Comparison of ENCODE assay signal across 16 mouse cellular contexts in the genomic region with DNA sequence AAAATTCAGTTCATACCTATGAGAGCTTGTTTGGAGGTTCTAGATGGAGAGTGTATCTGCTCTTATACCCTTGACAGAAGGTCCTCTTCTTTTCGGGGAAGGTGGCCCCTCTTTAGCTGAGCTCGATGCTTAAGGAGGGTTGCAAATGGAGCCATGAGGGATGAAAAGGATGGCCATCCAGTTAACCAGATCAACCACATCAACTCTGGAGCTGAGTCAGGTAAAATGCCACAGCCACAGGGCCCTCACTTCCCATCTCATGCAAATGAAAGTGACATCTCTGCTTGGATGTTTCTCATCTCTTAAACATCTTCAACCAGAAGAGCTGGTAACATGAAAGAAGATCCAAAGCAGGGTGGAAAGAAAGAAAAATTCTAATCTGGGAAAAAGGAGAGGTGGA.
"Had no signal": no experiment of that assay in that cellular context is flagged by ENCODE, and none has a peak within 500 bp of the region (broad histone marks: within the 10 kb centered on the region; RNA-seq: fewer than 3 reads in every experiment).

No protein-coding gene starts in this region.

- DNase-seq: retina, postnatal 1 day; right cerebral cortex, adult 18-20 months; right cerebral cortex, postnatal 14 days; right cerebral cortex, postnatal 25 days; right cerebral cortex, postnatal 4 days; spleen, adult 18-20 months; thymus, adult 18-20 months; thymus, adult 2 months; thymus, postnatal 14 days; thymus, postnatal 25 days; thymus, postnatal 36 days; thymus, postnatal 4 days had no signal

- H3K4me2 ChIP-seq: neural tube, embryonic 13.5 days; neural tube, embryonic 15.5 days; stomach, embryonic 15.5 days had no signal

- H3K4me1 ChIP-seq: neural tube, embryonic 13.5 days; neural tube, embryonic 15.5 days; stomach, embryonic 15.5 days had no signal

- H3K27me3 ChIP-seq: neural tube, embryonic 13.5 days; neural tube, embryonic 15.5 days; stomach, embryonic 15.5 days had no signal

- H3K27ac ChIP-seq: neural tube, embryonic 13.5 days; neural tube, embryonic 15.5 days; stomach, embryonic 15.5 days; stomach, postnatal 0 days had no signal

- H3K9ac ChIP-seq: neural tube, embryonic 13.5 days; neural tube, embryonic 15.5 days; stomach, embryonic 15.5 days had no signal

- H3K36me3 ChIP-seq: neural tube, embryonic 13.5 days; neural tube, embryonic 15.5 days; stomach, embryonic 15.5 days had no signal

- H3K4me3 ChIP-seq: neural tube, embryonic 13.5 days; neural tube, embryonic 15.5 days; stomach, embryonic 15.5 days had no signal

- H3K9me3 ChIP-seq: neural tube, embryonic 13.5 days; neural tube, embryonic 15.5 days; stomach, embryonic 15.5 days had no signal
